Mouse (Mus musculus) right cerebral cortex, postnatal 25 days (tissue): Measurements from ENCODE around the gene Nos1ap.

Experiments
- DNase-seq: peaks from one replicate; pipeline ENCODE4 v3.0.0; 2022

The Nos1ap gene

GRCm38 (mm10) chr1:170343906-170344305 is 245.8 kb downstream of the Nos1ap start:
- DNase-seq, result no peak

GRCm38 (mm10) chr1:170343081-170343480 is 246.6 kb downstream of the Nos1ap start:
- no peak for DNase-seq

- DNase-seq, result no peak
These were observed 249.7 kb downstream of the Nos1ap start for GRCm38 (mm10) chr1:170339943-170340342.

- no peak for DNase-seq
These were observed 256.9 kb downstream of the Nos1ap start for GRCm38 (mm10) chr1:170332775-170333174.

- DNase-seq, result no peak
These were observed 257.7 kb downstream of the Nos1ap start for GRCm38 (mm10) chr1:170331926-170332325.

GRCm38 (mm10) chr1:170325277-170325676 is 264.4 kb downstream of the Nos1ap start:
- no peak for DNase-seq

GRCm38 (mm10) chr1:170324312-170324711 is 265.3 kb downstream of the Nos1ap start:
- no peak for DNase-seq

- no peak for DNase-seq
These were observed 266.7 kb downstream of the Nos1ap start for GRCm38 (mm10) chr1:170323001-170323400.

- DNase-seq, result no peak
These were observed 267.6 kb downstream of the Nos1ap start for GRCm38 (mm10) chr1:170322046-170322445.

GRCm38 (mm10) chr1:170311431-170311830 is 278.2 kb downstream of the Nos1ap start:
- DNase-seq, result no peak

- DNase-seq, result no peak
These were observed 281.2 kb downstream of the Nos1ap start, which contains the start of gene Spata46 for GRCm38 (mm10) chr1:170308503-170308902. TSS of gene Spata46 (plus strand) at chr1:170308803.

GRCm38 (mm10) chr1:170306232-170306631 is 283.4 kb downstream of the Nos1ap start, which contains the start of gene Gm7694:
TSS of gene Gm7694 (minus strand) at chr1:170306332.
- no peak for DNase-seq

GRCm38 (mm10) chr1:170305002-170305401 is 284.7 kb downstream of the Nos1ap start:
- DNase-seq, result no peak

- no peak for DNase-seq
These were observed 286.6 kb downstream of the Nos1ap start for GRCm38 (mm10) chr1:170303103-170303502.

GRCm38 (mm10) chr1:170302456-170302855 is 287.2 kb downstream of the Nos1ap start:
- DNase-seq, result no peak

GRCm38 (mm10) chr1:170301686-170302085 is 288.0 kb downstream of the Nos1ap start:
- no peak for DNase-seq

GRCm38 (mm10) chr1:170299496-170299895 is 290.2 kb downstream of the Nos1ap start:
- DNase-seq, result no peak

- peak; percentile 32 for DNase-seq
These were observed 294.7 kb downstream of the Nos1ap start for GRCm38 (mm10) chr1:170294786-170295570.

- no peak for DNase-seq
These were observed 296.4 kb downstream of the Nos1ap start for GRCm38 (mm10) chr1:170293257-170293656.

GRCm38 (mm10) chr1:170292239-170292951 is 297.3 kb downstream of the Nos1ap start:
- DNase-seq, result peak; percentile 41

GRCm38 (mm10) chr1:170282415-170283129 is 307.1 kb downstream of the Nos1ap start:
- no peak for DNase-seq

- DNase-seq, result no peak
These were observed 312.6 kb downstream of the Nos1ap start, which contains the start of gene Sh2d1b1 for GRCm38 (mm10) chr1:170277016-170277415. TSS of gene Sh2d1b1 (plus strand) at chr1:170277320.

GRCm38 (mm10) chr1:170273252-170273651 is 316.4 kb downstream of the Nos1ap start:
- DNase-seq, result no peak
